Mouse (Mus musculus) mature B cell (primary cell): ENCODE data around the gene Dcxr.
"Not testable (repeated sequence)": the region's sequence is repeated elsewhere in the genome, so short reads cannot be mapped to it uniquely, and the experiment has no call there.

Experiments
- in situ Hi-C: fragments of 300-500 bp; cut with MboI; formaldehyde crosslinking; loops from 2 replicates; pipeline ENCODE4 v1.14.3; 2019

The Dcxr gene

GRCm38 (mm10) chr11:120707969-120708368, 19.1 kb downstream of the Dcxr start:
- in situ Hi-C loops: no loop called here

- in situ Hi-C loops: no loop called here
Observed at GRCm38 (mm10) chr11:120707225-120707624, 19.9 kb downstream of the Dcxr start.

- in situ Hi-C loops: no loop called here
Observed at GRCm38 (mm10) chr11:120706120-120706519, 21.0 kb downstream of the Dcxr start.

GRCm38 (mm10) chr11:120704486-120705325, 22.4 kb downstream of the Dcxr start:
- in situ Hi-C loops: no loop called here

GRCm38 (mm10) chr11:120703696-120704454, 23.2 kb downstream of the Dcxr start:
- in situ Hi-C loops: no loop called here

GRCm38 (mm10) chr11:120697741-120698140, 29.3 kb downstream of the Dcxr start:
- in situ Hi-C loops: no loop called here

GRCm38 (mm10) chr11:120696568-120696967, 30.5 kb downstream of the Dcxr start:
- in situ Hi-C loops: no loop called here

GRCm38 (mm10) chr11:120695641-120696040, 31.4 kb downstream of the Dcxr start:
- in situ Hi-C loops: no loop called here

GRCm38 (mm10) chr11:120695184-120695583, 31.9 kb downstream of the Dcxr start:
- in situ Hi-C loops: no loop called here

GRCm38 (mm10) chr11:120693461-120693860, 33.6 kb downstream of the Dcxr start:
- in situ Hi-C loops: no loop called here

GRCm38 (mm10) chr11:120692471-120693011, 34.5 kb downstream of the Dcxr start:
- in situ Hi-C loops: no loop called here

- in situ Hi-C loops: no loop called here
Observed at GRCm38 (mm10) chr11:120689365-120689764, 37.7 kb downstream of the Dcxr start.

GRCm38 (mm10) chr11:120686650-120687272, 40.3 kb downstream of the Dcxr start:
- in situ Hi-C loops: no loop called here

- in situ Hi-C loops: no loop called here
Observed at GRCm38 (mm10) chr11:120684660-120685059, 42.4 kb downstream of the Dcxr start.

- in situ Hi-C loops: no loop called here
Observed at GRCm38 (mm10) chr11:120684086-120684485, 43.0 kb downstream of the Dcxr start.

- in situ Hi-C loops: no loop called here
Observed at GRCm38 (mm10) chr11:120683536-120683935, 43.5 kb downstream of the Dcxr start.

- in situ Hi-C loops: no loop called here
Observed at GRCm38 (mm10) chr11:120682683-120683082, 44.4 kb downstream of the Dcxr start.

GRCm38 (mm10) chr11:120679909-120680308, 47.2 kb downstream of the Dcxr start:
- in situ Hi-C loops: no loop called here

GRCm38 (mm10) chr11:120676951-120677350, 50.1 kb downstream of the Dcxr start:
- in situ Hi-C loops: no loop called here

- in situ Hi-C loops: not testable (repeated sequence)
Observed at GRCm38 (mm10) chr11:120675875-120676274, 51.2 kb downstream of the Dcxr start.
